Mouse (Mus musculus) kidney, adult 2 months (tissue): ENCODE measurements around the gene BC037034. TPM values are rescaled to one million over a fixed set of nuclear protein-coding genes. Genes with fewer than 3 reads are reported as not detected.

Source experiments
- DNase-seq: peaks from one replicate; pipeline ENCODE4 v3.0.0; 2021
- H3K27ac ChIP-seq: fragments of 200-500 bp; 2 replicates; pipeline ENCODE4 v1.5.1; 2012; ENCODE audit warnings: low read depth, low read length, control low read depth, inconsistent platforms; ENCODE audit not compliant: insufficient read depth
- H3K27me3 ChIP-seq: fragments of 200-500 bp; replicated peaks from 2 replicates; pipeline ENCODE4 v1.6.1; 2012; ENCODE audit warnings: mild to moderate bottlenecking, moderate library complexity, low read length, inconsistent platforms; ENCODE audit not compliant: control insufficient read depth, insufficient read depth
- H3K36me3 ChIP-seq: fragments of 200-500 bp; 2 replicates; pipeline ENCODE4 v1.6.1; 2012; ENCODE audit warnings: mild to moderate bottlenecking, moderate library complexity, low read length, inconsistent platforms; ENCODE audit not compliant: control insufficient read depth, insufficient read depth
- H3K4me1 ChIP-seq: fragments of 200-500 bp; 2 replicates; pipeline ENCODE4 v1.6.1; 2011; ENCODE audit warnings: low read length; ENCODE audit not compliant: control insufficient read depth, insufficient read depth
- H3K4me3 ChIP-seq: fragments of 200-500 bp; 2 replicates; pipeline ENCODE4 v1.5.1; 2011; ENCODE audit warnings: mild to moderate bottlenecking, low read depth, low read length, control low read depth; ENCODE audit not compliant: insufficient read depth
- CTCF ChIP-seq: fragments of 200-500 bp; conservative IDR thresholded peaks from 2 replicates; pipeline ENCODE4 v1.5.1; 2011; ENCODE audit warnings: low read depth, mild to moderate bottlenecking, control low read depth, low read length, moderate library complexity, mixed read lengths; ENCODE audit not compliant: insufficient read depth, insufficient read length
- POLR2A ChIP-seq: fragments of 200-500 bp; IDR thresholded peaks from one replicate; pipeline ENCODE4 v1.6.1; 2011; ENCODE audit warnings: low read depth, low read length, control low read depth
- WGBS: fragments of 180-500 bp; shearing (Covaris S2); methylation state at CpG from one replicate; pipeline ENCODE4 v1.1.7; 2018; 5-methylcytosine and 5-hydroxymethylcytosine counted together
- polyA plus RNA-seq: library from polyadenylated mRNA; depleted of rRNA; stranded (reverse); fragments of >200 nt; gene quantifications from 2 replicates; pipeline ENCODE4 v1.2.3, GENCODE M21; 2012; rRNA removed

Gene BC037034
- 28.5 and 35.1 TPM in 2 replicates for polyA plus RNA-seq

GRCm38 (mm10) chr5:138263260-138264206 lies at the start of gene BC037034:
Gene BC037034 (minus strand): TSS chr5:138264033.
- TF ChIP-seq POLR2A, result peak; percentile 86
- no peak for TF ChIP-seq CTCF
- WGBS, result under 1% methylated on average over 71 of the region's 71 CpGs
- Histone ChIP-seq H3K4me3 (peak within 1 kb of the TSS; percentile 71), H3K27ac (peak within 1 kb of the TSS; percentile 49; the same call in 1 of the 2 replicates), H3K4me1 (peaks cover 4% of the 10 kb centered on the region; the same call in 1 of the 2 replicates), H3K36me3 (no peaks in the 10 kb centered on the region), H3K27me3 (no peaks in the 10 kb centered on the region)
- DNase-seq, result peak; percentile 96

GRCm38 (mm10) chr5:138312795-138313194 lies 49.0 kb upstream of the BC037034 start:
- no peak for DNase-seq
- H3K4me3 ChIP-seq, result no peak overlapping the region
- no peak overlapping the region for H3K27ac ChIP-seq
- no peaks in the 10 kb centered on the region for H3K27me3 ChIP-seq
- TF ChIP-seq CTCF, result no peak
- no peak for TF ChIP-seq POLR2A
- H3K36me3 ChIP-seq, result no peaks in the 10 kb centered on the region
- H3K4me1 ChIP-seq, result no peaks in the 10 kb centered on the region
- WGBS, result 89% methylated on average over 3 of the region's 3 CpGs

GRCm38 (mm10) chr5:138299613-138300012 lies 35.8 kb upstream of the BC037034 start:
- H3K36me3 ChIP-seq, result no peaks in the 10 kb centered on the region
- no peak for DNase-seq
- no peak overlapping the region for H3K27ac ChIP-seq
- 84% methylated on average over 2 of the region's 2 CpGs for WGBS
- H3K4me1 ChIP-seq, result no peaks in the 10 kb centered on the region
- H3K27me3 ChIP-seq, result no peaks in the 10 kb centered on the region
- no peak overlapping the region for H3K4me3 ChIP-seq
- TF ChIP-seq CTCF (no peak), POLR2A (no peak)

DNA sequence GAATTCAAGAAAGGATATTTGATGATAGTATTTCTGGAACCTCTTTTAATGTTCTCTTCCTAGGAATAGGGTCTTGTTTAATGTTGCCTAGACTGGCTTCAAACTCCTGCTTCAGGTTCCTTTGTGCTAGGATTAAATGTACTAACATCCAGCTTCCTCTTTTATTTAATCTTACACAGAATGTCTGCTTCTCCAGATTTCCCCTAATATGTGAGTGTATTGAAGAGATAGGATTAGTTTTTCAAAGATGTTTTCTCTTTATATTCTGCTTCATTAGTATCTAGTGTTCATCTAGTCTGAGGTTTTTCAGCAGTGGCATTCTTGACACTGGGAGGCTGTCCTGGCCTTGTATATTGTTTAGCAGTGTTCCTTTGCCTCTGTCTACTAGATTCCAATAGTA lies 30.3 kb upstream of the BC037034 start:
- Histone ChIP-seq H3K27me3 (no peaks in the 10 kb centered on the region), H3K36me3 (no peaks in the 10 kb centered on the region), H3K4me1 (no peaks in the 10 kb centered on the region), H3K4me3 (no peak overlapping the region), H3K27ac (no peak overlapping the region)
- TF ChIP-seq CTCF, result no peak
- no peak for TF ChIP-seq POLR2A
- no peak for DNase-seq

GRCm38 (mm10) chr5:138291638-138292037 lies 27.8 kb upstream of the BC037034 start:
- no peaks in the 10 kb centered on the region for H3K27me3 ChIP-seq
- WGBS, result 59% methylated on average over 1 of the region's 1 CpGs
- no peaks in the 10 kb centered on the region for H3K36me3 ChIP-seq
- TF ChIP-seq POLR2A (no peak), CTCF (no peak)
- no peak overlapping the region for H3K4me3 ChIP-seq
- no peaks in the 10 kb centered on the region for H3K4me1 ChIP-seq
- no peak for DNase-seq
- no peak overlapping the region for H3K27ac ChIP-seq

- TF ChIP-seq CTCF, result no peak
- no peak for TF ChIP-seq POLR2A
- Histone ChIP-seq H3K4me1 (no peaks in the 10 kb centered on the region), H3K4me3 (no peak overlapping the region), H3K27me3 (no peaks in the 10 kb centered on the region; the same call in 1 of the 2 replicates), H3K27ac (no peak overlapping the region), H3K36me3 (no peaks in the 10 kb centered on the region)
- WGBS, result 81% methylated on average over 3 of the region's 3 CpGs
- DNase-seq, result no peak
These were observed 24.0 kb upstream of the BC037034 start for GRCm38 (mm10) chr5:138287861-138288260.

GRCm38 (mm10) chr5:138283540-138283939 lies 19.7 kb upstream of the BC037034 start:
- DNase-seq, result no peak
- Histone ChIP-seq H3K4me3 (no peak overlapping the region), H3K27ac (no peak overlapping the region), H3K27me3 (no peaks in the 10 kb centered on the region; the same call in 1 of the 2 replicates), H3K4me1 (no peaks in the 10 kb centered on the region), H3K36me3 (no peaks in the 10 kb centered on the region)
- TF ChIP-seq CTCF (no peak), POLR2A (no peak)
- 82% methylated on average over 1 of the region's 1 CpGs for WGBS
